Mouse (Mus musculus) megakaryocyte, embryonic 14.5 days (primary cell): ENCODE results near the gene Pak4.

Experiments
- FLI1 ChIP-seq: IDR thresholded peaks from 2 replicates; pipeline ENCODE4 v1.6.1; 2012; ENCODE audit warnings: low read length, inconsistent platforms, mixed read lengths
- GATA1 ChIP-seq: IDR thresholded peaks from 3 replicates; pipeline ENCODE4 v1.6.1; 2012; ENCODE audit warnings: mixed read lengths, low read length, inconsistent platforms, borderline replicate concordance

DNA sequence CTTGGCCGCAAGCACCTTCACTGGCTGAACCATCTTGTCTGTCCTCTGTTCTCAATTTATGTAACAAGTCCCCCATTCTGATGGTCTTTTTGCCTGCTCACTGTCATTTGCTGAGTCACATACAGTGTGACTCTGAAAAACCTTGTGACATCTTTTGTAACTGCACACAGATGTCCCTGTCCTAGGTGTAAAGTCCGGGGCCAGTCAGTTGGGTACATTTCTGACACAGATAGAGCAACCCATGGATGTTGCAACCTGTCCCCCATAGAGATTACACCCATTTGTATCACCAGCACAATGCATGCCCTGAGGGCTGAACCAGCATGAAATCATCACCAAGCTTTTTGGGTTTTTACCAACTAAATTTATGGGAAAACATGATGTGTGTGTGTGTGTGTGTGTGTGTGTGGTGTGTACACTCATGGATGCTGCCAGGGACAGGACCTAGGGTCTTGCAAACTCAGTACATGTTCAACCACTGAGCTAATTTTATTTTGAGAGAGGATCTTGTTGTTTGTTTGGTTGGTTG lies 48.0 kb upstream of the Pak4 start:
- no peak for TF ChIP-seq GATA1
- no peak for TF ChIP-seq FLI1
